Mouse (Mus musculus) thymus, adult 2 months (tissue): ENCODE measurements around the gene Gcgr. TPM values are rescaled to one million over a fixed set of nuclear protein-coding genes. Genes with fewer than 3 reads are reported as not detected.

Experiments
- DNase-seq: peaks from one replicate; pipeline ENCODE4 v3.0.0; 2021
- H3K27ac ChIP-seq: fragments of 200-500 bp; 2 replicates; pipeline ENCODE4 v1.5.1; 2012; ENCODE audit warnings: low read length, control low read depth; ENCODE audit not compliant: control insufficient read depth, insufficient read depth
- H3K27me3 ChIP-seq: fragments of 200-500 bp; 2 replicates; pipeline ENCODE4 v1.6.1; 2012; ENCODE audit warnings: mild to moderate bottlenecking, low read length, moderate library complexity, mixed read lengths; ENCODE audit not compliant: control insufficient read depth, insufficient read depth
- H3K36me3 ChIP-seq: fragments of 200-500 bp; 2 replicates; pipeline ENCODE4 v1.6.1; 2012; ENCODE audit warnings: mild to moderate bottlenecking, low read length, moderate library complexity; ENCODE audit not compliant: control insufficient read depth, insufficient read depth
- H3K4me1 ChIP-seq: fragments of 200-500 bp; replicated peaks from 2 replicates; pipeline ENCODE4 v1.6.1; 2012; ENCODE audit warnings: low read length; ENCODE audit not compliant: control insufficient read depth, insufficient read depth
- H3K4me3 ChIP-seq: fragments of 200-500 bp; 2 replicates; pipeline ENCODE4 v1.5.1; 2012; ENCODE audit warnings: mild to moderate bottlenecking, low read length, control low read depth, moderate library complexity; ENCODE audit not compliant: control insufficient read depth, insufficient read depth
- CTCF ChIP-seq: fragments of 200-500 bp; IDR thresholded peaks from 2 replicates; pipeline ENCODE4 v1.5.1; 2012; ENCODE audit warnings: mild to moderate bottlenecking, control low read depth, low read length, moderate library complexity, borderline replicate concordance; ENCODE audit not compliant: control insufficient read depth, poor library complexity, insufficient read depth; ENCODE audit errors: extremely low read depth
- POLR2A ChIP-seq: fragments of 200-500 bp; IDR thresholded peaks from 2 replicates; pipeline ENCODE4 v1.6.1; 2012; ENCODE audit warnings: mild to moderate bottlenecking, low read length, control low read depth, moderate library complexity; ENCODE audit not compliant: control insufficient read depth, poor library complexity, insufficient read depth; ENCODE audit errors: extremely low read depth
- WGBS: fragments of 180-500 bp; shearing (Covaris S2); methylation state at CpG from one replicate; pipeline ENCODE4 v1.1.7; 2018; 5-methylcytosine and 5-hydroxymethylcytosine counted together
- polyA plus RNA-seq: library from polyadenylated mRNA; depleted of rRNA; stranded (reverse); fragments of >200 nt; gene quantifications from 2 replicates; pipeline ENCODE4 v1.2.3, GENCODE M21; 2012

Gene Gcgr
- polyA plus RNA-seq, 1 experiment = 1.0 TPM

DNA sequence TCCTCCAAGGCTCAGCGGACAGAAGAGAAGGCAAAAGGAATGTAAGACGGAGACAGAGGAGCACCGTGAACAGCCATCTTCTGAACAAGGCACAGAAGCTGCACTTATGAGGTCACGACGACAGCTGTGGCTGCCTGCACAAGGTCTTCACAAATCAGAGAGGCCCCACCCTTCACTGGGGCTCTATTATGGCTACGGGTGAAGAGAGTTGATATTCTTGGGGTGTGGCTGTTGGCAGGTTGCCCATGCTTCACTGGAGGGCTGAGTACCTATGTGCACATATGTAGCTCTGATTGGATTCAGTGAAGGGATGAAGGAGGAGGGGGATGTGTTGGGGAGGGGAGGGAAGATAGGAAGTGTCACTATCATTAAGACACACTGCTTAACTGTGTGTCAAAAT lies 11.9 kb upstream of the Gcgr start:
- Histone ChIP-seq H3K27me3 (no peaks in the 10 kb centered on the region), H3K4me3 (no peak overlapping the region), H3K27ac (no peak overlapping the region), H3K36me3 (no peaks in the 10 kb centered on the region), H3K4me1 (no peaks in the 10 kb centered on the region)
- TF ChIP-seq POLR2A (no peak), CTCF (no peak)
- DNase-seq = no peak
- WGBS = 79% methylated on average over 6 of the region's 6 CpGs

GRCm38 (mm10) chr11:120519738-120520137 lies 10.8 kb upstream of the Gcgr start:
- H3K36me3 ChIP-seq = no peaks in the 10 kb centered on the region
- TF ChIP-seq CTCF = no peak
- no peak overlapping the region for H3K4me3 ChIP-seq
- 73% methylated on average over 9 of the region's 9 CpGs for WGBS
- no peak for DNase-seq
- no peak overlapping the region for H3K27ac ChIP-seq
- no peaks in the 10 kb centered on the region for H3K4me1 ChIP-seq
- no peaks in the 10 kb centered on the region for H3K27me3 ChIP-seq

DNA sequence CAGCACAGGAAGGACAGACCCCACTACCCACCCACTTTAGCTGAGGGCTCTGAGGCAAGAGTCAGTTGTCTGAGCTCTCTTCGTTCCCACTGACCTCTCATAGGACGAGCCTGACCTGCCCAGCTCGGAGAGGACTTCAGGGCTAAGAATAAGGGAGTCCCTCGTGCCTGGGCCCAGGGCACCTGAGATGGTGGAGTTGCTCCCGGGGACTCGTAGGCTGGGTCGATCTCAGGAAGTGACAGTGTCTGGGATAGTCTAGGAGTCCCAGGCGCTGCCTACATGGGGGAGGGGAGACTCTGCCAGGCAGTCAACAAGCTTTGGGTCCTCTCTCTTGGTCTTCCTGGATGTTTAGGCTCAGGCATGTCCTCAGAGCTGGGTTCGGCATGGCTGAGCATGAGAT lies 10.0 kb upstream of the Gcgr start:
- WGBS = 87% methylated on average over 9 of the region's 9 CpGs
- Histone ChIP-seq H3K36me3 (no peaks in the 10 kb centered on the region), H3K27ac (no peak overlapping the region), H3K27me3 (no peaks in the 10 kb centered on the region), H3K4me1 (no peaks in the 10 kb centered on the region), H3K4me3 (no peak overlapping the region)
- TF ChIP-seq POLR2A = no peak
- TF ChIP-seq CTCF = no peak
- DNase-seq = no peak

- TF ChIP-seq POLR2A (no peak), CTCF (no peak)
- Histone ChIP-seq H3K36me3 (no peaks in the 10 kb centered on the region), H3K27me3 (no peaks in the 10 kb centered on the region), H3K4me1 (no peaks in the 10 kb centered on the region), H3K27ac (no peak overlapping the region), H3K4me3 (no peak overlapping the region)
- 93% methylated on average over 5 of the region's 5 CpGs for WGBS
- DNase-seq = no peak
Observed at GRCm38 (mm10) chr11:120520967-120521540, 9.4 kb upstream of the Gcgr start.

- Histone ChIP-seq H3K27ac (no peak overlapping the region), H3K27me3 (no peaks in the 10 kb centered on the region), H3K4me1 (no peaks in the 10 kb centered on the region), H3K4me3 (no peak overlapping the region), H3K36me3 (no peaks in the 10 kb centered on the region)
- no peak for DNase-seq
- 92% methylated on average over 8 of the region's 8 CpGs for WGBS
- TF ChIP-seq POLR2A (no peak), CTCF (no peak)
Observed at GRCm38 (mm10) chr11:120522581-120522980, 7.9 kb upstream of the Gcgr start.

- no peak for TF ChIP-seq POLR2A
- no peak for TF ChIP-seq CTCF
- Histone ChIP-seq H3K4me3 (no peak overlapping the region), H3K4me1 (peaks cover 4% of the 10 kb centered on the region; the same call in 1 of the 2 replicates), H3K27ac (no peak overlapping the region), H3K36me3 (no peaks in the 10 kb centered on the region), H3K27me3 (peaks cover 5% of the 10 kb centered on the region; the same call in 1 of the 2 replicates)
- WGBS = 93% methylated on average over 2 of the region's 2 CpGs
- no peak for DNase-seq
Observed at GRCm38 (mm10) chr11:120525959-120526358, 4.5 kb upstream of the Gcgr start.

- WGBS = 73% methylated on average over 9 of the region's 9 CpGs
- peaks cover 17% of the 10 kb centered on the region; the same call in 1 of the 2 replicates for H3K27me3 ChIP-seq
Observed at GRCm38 (mm10) chr11:120527690-120528354, 2.7 kb upstream of the Gcgr start.

More at GRCm38 (mm10) chr11:120527690-120528354, 2.7 kb upstream of the Gcgr start:
- Histone ChIP-seq H3K36me3 (no peaks in the 10 kb centered on the region), H3K4me1 (peaks cover 5% of the 10 kb centered on the region; the same call in 1 of the 2 replicates), H3K4me3 (no peak overlapping the region), H3K27ac (no peak overlapping the region)
- no peak for DNase-seq
- TF ChIP-seq POLR2A = no peak
- no peak for TF ChIP-seq CTCF
